Mouse (Mus musculus): ENCODE results near the gene Hoxc10.

DNA sequence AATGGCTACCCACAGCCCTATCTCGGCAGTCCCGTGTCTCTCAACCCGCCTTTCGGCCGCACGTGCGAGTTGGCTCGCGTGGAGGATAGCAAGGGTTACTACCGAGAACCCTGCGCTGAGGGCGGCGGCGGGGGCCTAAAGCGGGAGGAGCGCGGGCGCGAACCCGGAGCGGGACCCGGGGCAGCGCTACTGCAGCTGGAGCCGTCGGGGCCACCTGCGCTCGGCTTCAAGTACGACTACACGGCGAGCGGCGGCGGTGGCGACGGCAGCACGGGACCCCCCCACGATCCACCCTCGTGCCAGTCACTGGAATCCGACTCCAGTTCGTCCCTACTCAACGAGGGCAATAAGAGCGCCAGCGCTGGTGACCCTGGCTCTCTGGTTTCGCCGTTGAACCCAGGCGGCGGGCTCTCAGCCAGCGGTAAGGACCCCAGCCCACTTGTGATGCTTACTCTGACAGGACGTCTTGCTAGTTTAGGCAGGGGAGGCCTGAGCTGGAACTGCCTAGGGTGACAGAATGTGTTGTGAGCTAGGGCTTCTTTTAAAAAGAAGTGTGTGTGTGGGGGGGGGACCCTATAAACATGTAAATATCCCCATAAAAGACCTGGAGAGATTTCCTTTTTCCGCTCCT, 29.4 kb upstream of the Hoxc10 start:
- no peak for TF ChIP-seq CTCF (IDR thresholded peaks at IDR 0.05; ENCODE audit: low read depth)
- TF ChIP-seq EP300 (optimal IDR thresholded peaks at IDR 0.05), result no peak

All from stomach, postnatal 0 days (tissue).